Mouse (Mus musculus) limb, embryonic 11.5 days (tissue): ENCODE measurements around the gene Pnlip. TPM values are rescaled to one million over a fixed set of nuclear protein-coding genes. Genes with fewer than 3 reads are reported as not detected.

Experiments used
- ATAC-seq: fragments of 200-750 bp; cut with Nextera tagmentation; 2 replicates; pipeline ENCODE4 v1.8.0; 2017; ENCODE audit warnings: low read depth; ENCODE audit not compliant: insufficient number of reproducible peaks, low FRiP score, low TSS enrichment
- DNase-seq: peaks from one replicate; pipeline ENCODE4 v3.0.0-alpha.2; 2015; ENCODE audit warnings: low spot score
- H3K27ac ChIP-seq: fragments of 300-500 bp; sonication (generic); replicated peaks from 2 replicates; pipeline ENCODE4 v1.5.1; 2014; ENCODE audit warnings: low read depth, mild to moderate bottlenecking, low read length
- H3K27me3 ChIP-seq: fragments of 300-500 bp; sonication (generic); 2 replicates; pipeline ENCODE4 v1.6.1; 2014; ENCODE audit warnings: mild to moderate bottlenecking, low read length, mixed read lengths; ENCODE audit not compliant: control insufficient read depth, insufficient read depth
- H3K36me3 ChIP-seq: fragments of 300-500 bp; sonication (generic); 2 replicates; pipeline ENCODE4 v1.6.1; 2014; ENCODE audit warnings: mild to moderate bottlenecking, low read length, moderate library complexity, mixed read lengths; ENCODE audit not compliant: control insufficient read depth, insufficient read depth
- H3K4me1 ChIP-seq: fragments of 300-500 bp; sonication (generic); 2 replicates; pipeline ENCODE4 v1.6.1; 2014; ENCODE audit warnings: low read length, mixed read lengths; ENCODE audit not compliant: control insufficient read depth, insufficient read depth
- H3K4me2 ChIP-seq: fragments of 300-500 bp; sonication (generic); 2 replicates; pipeline ENCODE4 v1.6.1; 2014; ENCODE audit warnings: low read depth, mild to moderate bottlenecking, moderate library complexity; ENCODE audit not compliant: severe bottlenecking
- H3K4me3 ChIP-seq: fragments of 300-500 bp; sonication (generic); 2 replicates; pipeline ENCODE4 v1.5.1; 2014; ENCODE audit warnings: low read depth, low read length
- H3K9ac ChIP-seq: fragments of 300-500 bp; sonication (generic); 2 replicates; pipeline ENCODE4 v1.6.1; 2014; ENCODE audit warnings: mild to moderate bottlenecking, low read length
- H3K9me3 ChIP-seq: fragments of 300-500 bp; sonication (generic); 2 replicates; pipeline ENCODE4 v1.6.1; 2016; ENCODE audit warnings: low read length; ENCODE audit not compliant: control insufficient read depth
- WGBS: fragments of 180-500 bp; shearing (Covaris S2); extraction: QIAGEN DNeasy Blood & Tissue Kit; methylation state at CpG from one replicate; pipeline ENCODE4 v1.1.7; 2014; 5-methylcytosine and 5-hydroxymethylcytosine counted together
- polyA plus RNA-seq: library from polyadenylated mRNA; unstranded; fragments of >200 nt; fragmentation: Nextera tagmentation; extraction: Ambion mirVana; gene quantifications from 2 replicates; pipeline ENCODE4 v1.2.1, GENCODE M21; 2014

Pnlip gene
- polyA plus RNA-seq, 1 experiment from 2014 or later = not detected

- H3K27me3 ChIP-seq = no peaks in the 10 kb centered on the region
- H3K9ac ChIP-seq = no peak within 1 kb of the TSS
- H3K36me3 ChIP-seq = no peaks in the 10 kb centered on the region
- no peaks in the 10 kb centered on the region for H3K4me1 ChIP-seq
- 56% methylated on average over 5 of the region's 5 CpGs for WGBS
- H3K4me2 ChIP-seq = no peak within 1 kb of the TSS
- H3K9me3 ChIP-seq = no peaks in the 10 kb centered on the region
- no peak for DNase-seq
- no peak within 1 kb of the TSS for H3K4me3 ChIP-seq
- ATAC-seq = no peak
- H3K27ac ChIP-seq = no peak within 1 kb of the TSS
These were observed 76.2 kb downstream of the Pnlip start, which contains the start of gene Pnliprp1 for GRCm38 (mm10) chr19:58728445-58729031. Gene Pnliprp1 (plus strand): TSS chr19:58728887.

Other genes starting within 250 kb of the Pnlip start
- gene Gfra1, start 196.6 kb upstream of the Pnlip start, polyA plus RNA-seq = 5.6 and 5.8 TPM in 2 replicates
- not detected in 2 replicates for gene Ccdc172, start 140.5 kb upstream of the Pnlip start, polyA plus RNA-seq
- not detected in 2 replicates for gene Pnliprp1, start 76.4 kb downstream of the Pnlip start, polyA plus RNA-seq
- 0.12 TPM in 1 of 2 replicates, not detected in the other for gene Pnliprp2, start 107.2 kb downstream of the Pnlip start, polyA plus RNA-seq
- not detected in 2 replicates for gene 1700019N19Rik, start 142.0 kb downstream of the Pnlip start, polyA plus RNA-seq